Mouse (Mus musculus) kidney, adult 18-20 months (tissue): ENCODE measurements around the gene Chp1.
A peak's percentile ranks its signal among the peaks of the same experiment; 100 is the strongest.
"Not testable (repeated sequence)": the region's sequence is repeated elsewhere in the genome, so short reads cannot be mapped to it uniquely, and the experiment has no call there.

ENCODE experiments used
- DNase-seq: peaks from one replicate; pipeline ENCODE4 v3.0.0; 2021

The Chp1 gene

GRCm38 (mm10) chr2:119566182-119566855 lies 18.8 kb downstream of the Chp1 start:
- DNase-seq, result peak; percentile 63

- DNase-seq, result no peak
Observed at GRCm38 (mm10) chr2:119572471-119572870, 25.0 kb downstream of the Chp1 start.

- DNase-seq, result no peak
Observed at GRCm38 (mm10) chr2:119581571-119581970, 34.1 kb downstream of the Chp1 start.

GRCm38 (mm10) chr2:119583439-119583838 lies 35.9 kb downstream of the Chp1 start:
- DNase-seq, result no peak

GRCm38 (mm10) chr2:119584282-119584681 lies 36.8 kb downstream of the Chp1 start:
- no peak for DNase-seq

GRCm38 (mm10) chr2:119587383-119587782 lies 39.9 kb downstream of the Chp1 start:
- DNase-seq, result peak; percentile 82

- no peak for DNase-seq
Observed at GRCm38 (mm10) chr2:119591247-119591646, 43.8 kb downstream of the Chp1 start.

- DNase-seq, result peak; percentile 16
Observed at GRCm38 (mm10) chr2:119593765-119594112, 46.2 kb downstream of the Chp1 start.

- peak; percentile 95 for DNase-seq
Observed at GRCm38 (mm10) chr2:119594113-119594981, 46.9 kb downstream of the Chp1 start.

GRCm38 (mm10) chr2:119595308-119595707 lies 47.8 kb downstream of the Chp1 start:
- DNase-seq, result no peak

GRCm38 (mm10) chr2:119596781-119597330 lies 49.4 kb downstream of the Chp1 start:
- DNase-seq, result no peak

GRCm38 (mm10) chr2:119601027-119601426 lies 53.5 kb downstream of the Chp1 start:
- DNase-seq, result no peak

GRCm38 (mm10) chr2:119601575-119601974 lies 54.1 kb downstream of the Chp1 start:
- DNase-seq, result not testable (repeated sequence)

- no peak for DNase-seq
Observed at GRCm38 (mm10) chr2:119602488-119602887, 55.0 kb downstream of the Chp1 start.

GRCm38 (mm10) chr2:119603909-119604308 lies 56.4 kb downstream of the Chp1 start:
- DNase-seq, result no peak

GRCm38 (mm10) chr2:119605361-119605973 lies 58.0 kb downstream of the Chp1 start:
- no peak for DNase-seq

- no peak for DNase-seq
Observed at GRCm38 (mm10) chr2:119607023-119607422, 59.5 kb downstream of the Chp1 start.

GRCm38 (mm10) chr2:119617841-119618198 lies 70.3 kb downstream of the Chp1 start:
- DNase-seq, result no peak

- DNase-seq, result peak; percentile 91
Observed at GRCm38 (mm10) chr2:119618199-119618982, 70.9 kb downstream of the Chp1 start, which contains the start of the genes Nusap1 and Oip5. Nusap1 (plus strand) TSS chr2:119618298. Oip5 (minus strand) TSS chr2:119618469.

GRCm38 (mm10) chr2:119619002-119619401 lies 71.5 kb downstream of the Chp1 start:
- DNase-seq, result not testable (repeated sequence)

- DNase-seq, result no peak
Observed at GRCm38 (mm10) chr2:119621302-119621701, 73.8 kb downstream of the Chp1 start.
